Mouse (Mus musculus): ENCODE results near the gene Zmynd10.

DNA sequence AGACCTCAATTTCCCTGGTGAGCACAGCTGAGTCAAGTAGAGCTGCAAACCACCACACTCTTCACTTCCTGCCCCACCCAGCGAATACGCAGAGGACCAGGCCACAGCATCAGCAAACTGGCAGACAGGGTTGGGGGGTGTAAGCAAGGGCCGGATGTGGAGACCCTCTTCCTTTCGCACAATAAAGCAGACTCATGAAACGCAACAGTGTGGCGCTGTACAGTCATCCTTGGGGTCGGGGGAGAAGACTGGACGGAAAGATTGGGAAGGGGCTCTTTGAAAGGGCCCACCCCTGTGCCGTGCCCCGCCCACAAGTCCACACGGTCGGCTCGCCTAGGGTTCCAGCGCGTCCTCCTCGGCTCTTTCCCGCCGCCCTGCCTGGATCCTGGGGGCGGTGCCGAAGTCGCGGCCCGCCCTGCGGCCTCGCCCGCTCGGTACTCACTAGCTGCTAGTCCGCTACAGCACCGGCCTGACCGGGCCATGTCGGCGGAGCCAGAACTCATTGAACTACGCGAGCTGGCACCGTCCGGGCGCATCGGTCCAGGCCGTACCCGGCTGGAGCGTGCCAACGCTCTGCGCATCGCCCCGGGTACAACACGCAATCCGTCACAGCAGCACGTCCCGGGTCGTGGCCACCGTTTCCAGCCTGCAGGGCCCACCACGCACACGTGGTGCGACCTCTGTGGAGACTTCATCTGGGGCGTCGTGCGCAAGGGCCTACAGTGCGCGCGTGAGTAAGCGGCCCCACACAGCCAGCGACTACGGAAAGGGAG is 4.2 kb downstream of the Zmynd10 start, which contains the start of gene Rassf1:
- TF ChIP-seq CTCF (IDR thresholded peaks at IDR 0.05; ENCODE audit: control insufficient read depth, insufficient read depth, insufficient read length) (no peak), MYOG (IDR thresholded peaks at IDR 0.05; ENCODE audit: control insufficient read depth, extremely low read depth, insufficient read length) (no peak), USF1 (IDR thresholded peaks at IDR 0.05; ENCODE audit: low read depth) (peak; percentile 14)

All from C2C12 (cell line).